8 mouse cellular contexts compared by ENCODE assay signal in genomic region chr5:110269141-110270101, GRCm38 (mm10). TPM values are rescaled to one million over a fixed set of nuclear protein-coding genes. Genes with fewer than 3 reads are reported as not detected.
DNase-seq lines count a peak whose midpoint lies in the region; ATAC-seq lines count a peak whose summit lies in the region.

TSS of gene Pgam5 (minus strand) at chr5:110269913.

- peak within 1 kb of the TSS; percentile 96 for H3K9ac ChIP-seq in heart, embryonic 14.5 days (ENCODE audit: low read length)
- peak within 1 kb of the TSS; percentile 92 for H3K9ac ChIP-seq in liver, embryonic 13.5 days
- H3K9ac ChIP-seq in stomach, embryonic 16.5 days (ENCODE audit: low read length), result peak within 1 kb of the TSS; percentile 92

- peak; percentile 84 for ATAC-seq in heart, embryonic 14.5 days (ENCODE audit: insufficient number of reproducible peaks, insufficient read depth, low FRiP score, low read depth)
- peak; percentile 84 for ATAC-seq in liver, embryonic 13.5 days (ENCODE audit: low read depth)
- ATAC-seq in stomach, embryonic 16.5 days (ENCODE audit: insufficient read depth, low FRiP score), result peak; percentile 84

- H3K9me3 ChIP-seq in heart, embryonic 14.5 days (ENCODE audit: control insufficient read depth, low read length), result no peaks in the 10 kb centered on the region
- H3K9me3 ChIP-seq in liver, embryonic 13.5 days (replicated peaks), result no peaks in the 10 kb centered on the region
- no peaks in the 10 kb centered on the region for H3K9me3 ChIP-seq in stomach, embryonic 16.5 days (replicated peaks; ENCODE audit: control insufficient read depth, low read length)

- no peaks in the 10 kb centered on the region for H3K27me3 ChIP-seq in heart, embryonic 14.5 days (ENCODE audit: control insufficient read depth, insufficient read depth, low read length)
- no peaks in the 10 kb centered on the region for H3K27me3 ChIP-seq in liver, embryonic 13.5 days
- H3K27me3 ChIP-seq in stomach, embryonic 16.5 days (ENCODE audit: control insufficient read depth, insufficient read depth, low read length), result no peaks in the 10 kb centered on the region

- 0 out of 2 replicates have a peak within 1 kb of the TSS, but pooled peaks have one; percentile 51 for H3K27ac ChIP-seq in brown adipose tissue, adult 24 weeks (replicated peaks; ENCODE audit: low read depth, low read length)
- peak within 1 kb of the TSS in 1 of 2 experiments; percentile 71; a peak in 3 of 4 replicates for H3K27ac ChIP-seq in heart, embryonic 14.5 days (replicated peaks in 1 of 2; ENCODE audit: control insufficient read depth in 1 of 2, insufficient read depth in 1 of 2, low read depth in 2 of 2, low read length in 2 of 2)
- peak within 1 kb of the TSS; percentile 62 for H3K27ac ChIP-seq in liver, embryonic 13.5 days
- peak within 1 kb of the TSS; percentile 70 for H3K27ac ChIP-seq in stomach, embryonic 16.5 days (ENCODE audit: low read length)

- peaks cover 33% of the 10 kb centered on the region for H3K36me3 ChIP-seq in heart, embryonic 14.5 days (ENCODE audit: control insufficient read depth, insufficient read depth, low read length)
- peaks cover 30% of the 10 kb centered on the region for H3K36me3 ChIP-seq in liver, embryonic 13.5 days
- H3K36me3 ChIP-seq in stomach, embryonic 16.5 days (ENCODE audit: control insufficient read depth, insufficient read depth, low read length), result peaks cover 11% of the 10 kb centered on the region

- DNase-seq in CD4-positive, CD25-positive, alpha-beta regulatory T cell, adult 2 months (ENCODE audit: low read depth, low spot score), result peak; percentile 95
- DNase-seq in fibroblast of lung, adult 2 months (ENCODE audit: low read depth), result peak; percentile 62
- DNase-seq in kidney, postnatal 14 days, result peak; percentile 94
- DNase-seq in liver, embryonic 13.5 days, result peak; percentile 79
- DNase-seq in neural tube, embryonic 10.5 days (ENCODE audit: extremely low spot score, low spot score), result peak; percentile 97

- H3K4me1 ChIP-seq in brown adipose tissue, adult 24 weeks (ENCODE audit: control insufficient read depth, insufficient read depth, insufficient read length, low read length), result peaks cover 5% of the 10 kb centered on the region
- peaks cover 3 to 8% of the 10 kb centered on the region in 2 experiments; a peak in 3 of 4 replicates for H3K4me1 ChIP-seq in heart, embryonic 14.5 days (ENCODE audit: control insufficient read depth in 2 of 2, insufficient read depth in 2 of 2, low read length in 2 of 2)
- H3K4me1 ChIP-seq in liver, embryonic 13.5 days (replicated peaks), result peaks cover 39% of the 10 kb centered on the region
- peaks cover 8% of the 10 kb centered on the region; the same call in 1 of the 2 replicates for H3K4me1 ChIP-seq in stomach, embryonic 16.5 days (ENCODE audit: control insufficient read depth, insufficient read depth, low read length)

- peak within 1 kb of the TSS; percentile 95 for H3K4me3 ChIP-seq in brown adipose tissue, adult 24 weeks (ENCODE audit: insufficient read depth, low read depth, low read length)
- peak within 1 kb of the TSS; percentile 86 to 97 for H3K4me3 ChIP-seq in heart, embryonic 14.5 days (ENCODE audit: control insufficient read depth in 1 of 2, insufficient read depth in 1 of 2, low read depth in 1 of 2, low read length in 2 of 2)
- peak within 1 kb of the TSS; percentile 95 for H3K4me3 ChIP-seq in liver, embryonic 13.5 days (replicated peaks)
- peak within 1 kb of the TSS; percentile 88 for H3K4me3 ChIP-seq in stomach, embryonic 16.5 days (replicated peaks; ENCODE audit: low read length)

- H3K4me2 ChIP-seq in heart, embryonic 14.5 days (ENCODE audit: low read length), result peak within 1 kb of the TSS; percentile 94
- H3K4me2 ChIP-seq in liver, embryonic 13.5 days, result peak within 1 kb of the TSS; percentile 91
- H3K4me2 ChIP-seq in stomach, embryonic 16.5 days (ENCODE audit: low read depth, low read length), result peak within 1 kb of the TSS; percentile 92

- 1% methylated on average over 52 of the region's 66 CpGs for WGBS in heart, embryonic 14.5 days
- under 1% methylated on average over 66 of the region's 66 CpGs for WGBS in liver, embryonic 13.5 days (ENCODE audit: insufficient replicate concordance)
- WGBS in stomach, embryonic 16.5 days, result under 1% methylated on average over 66 of the region's 66 CpGs

RNA-seq across cellular contexts. Expression of gene Pgam5, which starts in this region (rescaled TPM):
- 23.3 and 26.3 TPM in 2 replicates for polyA plus RNA-seq in brown adipose tissue, adult 24 weeks (2012; ENCODE audit: insufficient read depth, insufficient read length, missing spikeins)
- polyA plus RNA-seq in heart, embryonic 14.5 days (2014; fragmentation: Nextera tagmentation; extraction: Ambion mirVana), result 56.3 and 58.3 TPM in 2 replicates
- 37.4 and 39.7 TPM in 2 replicates for polyA plus RNA-seq in liver, embryonic 13.5 days (2015; fragmentation: Nextera tagmentation; extraction: Ambion mirVana)
- 45.0 and 46.3 TPM in 2 replicates for polyA plus RNA-seq in stomach, embryonic 16.5 days (2015; fragmentation: Nextera tagmentation; extraction: Ambion mirVana)
